Mouse (Mus musculus): ENCODE measurements around the gene Utp11.

Gene Utp11

GRCm38 (mm10) chr4:124672347-124673320 is 20.8 kb downstream of the Utp11 start:
- peak in 1 of 2 experiments; percentile 60 for DNase-seq (ENCODE audit: low spot score in 2 of 2)

GRCm38 (mm10) chr4:124671583-124671982 is 21.8 kb downstream of the Utp11 start:
- no peak for DNase-seq (ENCODE audit: low spot score in 2 of 2)

GRCm38 (mm10) chr4:124670232-124670631 is 23.2 kb downstream of the Utp11 start:
- no peak for DNase-seq (ENCODE audit: low spot score in 2 of 2)

GRCm38 (mm10) chr4:124668078-124668477 is 25.3 kb downstream of the Utp11 start:
- DNase-seq (ENCODE audit: low spot score in 2 of 2): no peak

- DNase-seq (ENCODE audit: low spot score in 2 of 2): no peak
Observed at GRCm38 (mm10) chr4:124667476-124668033, 25.8 kb downstream of the Utp11 start.

- DNase-seq (ENCODE audit: low spot score in 2 of 2): no peak
Observed at GRCm38 (mm10) chr4:124664604-124665003, 28.8 kb downstream of the Utp11 start.

GRCm38 (mm10) chr4:124664185-124664584 is 29.2 kb downstream of the Utp11 start:
- no peak for DNase-seq (ENCODE audit: low spot score in 2 of 2)

GRCm38 (mm10) chr4:124663034-124663433 is 30.4 kb downstream of the Utp11 start:
- DNase-seq (ENCODE audit: low spot score in 2 of 2): no peak

GRCm38 (mm10) chr4:124660603-124661002 is 32.8 kb downstream of the Utp11 start:
- DNase-seq (ENCODE audit: low spot score in 2 of 2): no peak

GRCm38 (mm10) chr4:124659251-124660217 is 33.9 kb downstream of the Utp11 start:
- no peak for DNase-seq (ENCODE audit: low spot score in 2 of 2)

GRCm38 (mm10) chr4:124658412-124658851 is 35.0 kb downstream of the Utp11 start:
- peak in 1 of 2 experiments; percentile 16 for DNase-seq (ENCODE audit: low spot score in 2 of 2)

GRCm38 (mm10) chr4:124657781-124658180 is 35.6 kb downstream of the Utp11 start:
- peak in 1 of 2 experiments; percentile 18 for DNase-seq (ENCODE audit: low spot score in 2 of 2)

GRCm38 (mm10) chr4:124656854-124657650 is 36.3 kb downstream of the Utp11 start:
- DNase-seq (ENCODE audit: low spot score in 2 of 2): peak; percentile 53 to 74

GRCm38 (mm10) chr4:124656518-124656853 is 36.9 kb downstream of the Utp11 start, which contains the start of gene Pou3f1:
Pou3f1 (plus strand) TSS chr4:124656807.
- DNase-seq (ENCODE audit: low spot score in 2 of 2): no peak

GRCm38 (mm10) chr4:124652886-124653285 is 40.5 kb downstream of the Utp11 start:
- peak in 1 of 2 experiments; percentile 27 for DNase-seq (ENCODE audit: low spot score in 2 of 2)

GRCm38 (mm10) chr4:124647909-124648308 is 45.5 kb downstream of the Utp11 start:
- DNase-seq (ENCODE audit: low spot score in 2 of 2): no peak

GRCm38 (mm10) chr4:124646591-124646990 is 46.8 kb downstream of the Utp11 start:
- DNase-seq (ENCODE audit: low spot score in 2 of 2): no peak

GRCm38 (mm10) chr4:124644974-124645433 is 48.4 kb downstream of the Utp11 start:
- DNase-seq (ENCODE audit: low spot score in 2 of 2): no peak

GRCm38 (mm10) chr4:124643859-124644258 is 49.5 kb downstream of the Utp11 start:
- no peak for DNase-seq (ENCODE audit: low spot score in 2 of 2)

GRCm38 (mm10) chr4:124639715-124640114 is 53.7 kb downstream of the Utp11 start:
- DNase-seq (ENCODE audit: low spot score in 2 of 2): no peak

- no peak for DNase-seq (ENCODE audit: low spot score in 2 of 2)
Observed at GRCm38 (mm10) chr4:124633281-124633680, 60.1 kb downstream of the Utp11 start.

Data from cerebellum, postnatal 4 days (tissue).